Mouse (Mus musculus): ENCODE results near the gene Tmem33. TPM values are rescaled to one million over a fixed set of nuclear protein-coding genes. Genes with fewer than 3 reads are reported as not detected.

Gene Tmem33
- polyA plus RNA-seq, 1 experiment from 2014 or later: 116 TPM

GRCm38 (mm10) chr5:67303816-67304215 lies 43.5 kb downstream of the Tmem33 start:
- Histone ChIP-seq H3K4me3 (replicated peaks) (no peak overlapping the region), H3K4me1 (replicated peaks) (peaks cover 5% of the 10 kb centered on the region; the same call in 1 of the 2 replicates), H3K36me3 (no peaks in the 10 kb centered on the region), H3K27ac (no peak overlapping the region), H3K9me3 (no peaks in the 10 kb centered on the region), H3K4me2 (replicated peaks) (no peak overlapping the region), H3K9ac (no peak overlapping the region), H3K27me3 (replicated peaks) (no peaks in the 10 kb centered on the region)
- no peak for ATAC-seq
- WGBS: 73% methylated on average over 1 of the region's 1 CpGs

DNA sequence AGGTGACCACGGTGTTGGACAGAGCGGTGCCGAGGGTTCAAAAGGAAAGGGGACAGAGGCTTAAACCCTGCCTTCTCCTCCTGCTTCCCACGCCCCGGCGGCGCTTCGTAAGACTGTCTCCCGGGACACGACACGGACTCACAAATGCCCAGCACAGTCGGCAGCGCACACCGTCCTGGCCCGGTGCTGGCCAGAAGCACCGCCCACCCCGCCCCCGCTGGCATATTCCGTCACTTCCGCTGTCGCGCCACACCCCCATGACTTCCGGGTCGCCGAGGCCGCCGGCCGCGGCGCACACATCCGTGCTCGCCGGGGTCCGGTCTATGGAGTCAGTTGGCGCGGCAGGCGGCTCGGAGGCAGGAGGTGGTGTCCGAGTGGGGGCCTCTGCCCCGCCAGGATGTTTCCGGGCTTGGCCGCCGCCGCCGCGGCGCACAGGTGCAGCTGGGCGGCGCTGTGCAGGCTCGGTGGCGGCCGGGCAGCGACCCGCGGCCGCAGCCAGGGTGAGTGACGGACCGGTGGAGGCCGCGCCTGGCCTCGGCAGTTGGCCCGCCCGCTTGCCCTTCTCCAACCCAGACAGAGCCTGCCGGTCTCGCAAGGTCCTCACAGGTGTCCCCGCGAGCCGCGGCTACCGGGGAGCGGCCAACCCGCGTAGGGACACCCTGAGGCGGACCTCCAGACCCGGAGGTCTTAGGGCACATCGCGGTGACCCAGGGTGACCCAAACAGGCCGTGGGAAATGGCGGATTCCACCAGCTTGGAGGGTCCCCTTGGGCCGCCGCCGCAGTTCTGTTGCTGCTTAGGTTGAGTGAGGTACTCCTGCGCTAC lies 46.5 kb downstream of the Tmem33 start, which contains the start of gene Slc30a9:
Slc30a9 (plus strand) TSS at position 258 of the 824 bp plus-strand sequence.
- H3K9ac ChIP-seq: peak within 1 kb of the TSS; percentile 94
- peak within 1 kb of the TSS; percentile 82 for H3K27ac ChIP-seq
- no peaks in the 10 kb centered on the region for H3K9me3 ChIP-seq
- H3K4me2 ChIP-seq (replicated peaks): peak within 1 kb of the TSS; percentile 71
- no peaks in the 10 kb centered on the region for H3K27me3 ChIP-seq (replicated peaks)
- peaks cover 5% of the 10 kb centered on the region; the same call in 1 of the 2 replicates for H3K4me1 ChIP-seq (replicated peaks)
- H3K4me3 ChIP-seq (replicated peaks): peak within 1 kb of the TSS; percentile 99
- no peaks in the 10 kb centered on the region for H3K36me3 ChIP-seq
- ATAC-seq: peak; percentile 99
- under 1% methylated on average over 83 of the region's 83 CpGs for WGBS

DNA sequence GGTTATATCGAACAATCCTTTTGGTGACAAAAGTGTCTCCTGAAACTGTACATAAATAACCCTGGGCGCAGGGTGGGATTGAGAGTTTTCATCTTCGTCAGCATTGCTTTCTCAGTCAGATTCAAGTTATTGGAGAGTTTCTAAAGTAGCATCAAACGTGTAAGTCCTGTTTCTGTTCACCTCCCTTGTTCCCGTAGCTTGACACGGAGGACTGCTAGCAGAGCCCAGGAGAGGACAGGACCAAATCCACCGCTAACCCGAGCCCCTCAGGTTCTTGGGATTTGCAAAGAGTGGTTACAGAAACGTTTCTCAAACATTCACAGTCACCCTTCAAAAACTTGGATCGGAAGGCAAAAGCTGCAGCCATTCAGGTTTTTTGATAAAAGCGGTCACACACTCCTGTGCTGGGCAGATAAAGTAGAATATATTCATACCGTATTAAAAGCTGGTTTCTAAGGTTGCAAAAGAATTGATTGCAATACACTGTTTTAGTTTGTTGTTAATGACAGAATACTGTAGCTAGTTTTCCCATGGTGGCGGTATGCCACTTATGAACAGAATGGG lies 47.4 kb downstream of the Tmem33 start:
- H3K4me2 ChIP-seq (replicated peaks): peak overlapping the region; percentile 71
- peaks cover 5% of the 10 kb centered on the region; the same call in 1 of the 2 replicates for H3K4me1 ChIP-seq (replicated peaks)
- H3K4me3 ChIP-seq (replicated peaks): peak overlapping the region; percentile 99
- no peaks in the 10 kb centered on the region for H3K36me3 ChIP-seq
- no peaks in the 10 kb centered on the region for H3K9me3 ChIP-seq
- no peak overlapping the region for H3K27ac ChIP-seq
- ATAC-seq: no peak
- 27% methylated on average over 13 of the region's 13 CpGs for WGBS
- peak overlapping the region; percentile 94 for H3K9ac ChIP-seq
- no peaks in the 10 kb centered on the region for H3K27me3 ChIP-seq (replicated peaks)

- H3K4me3 ChIP-seq (replicated peaks): no peak overlapping the region
- H3K36me3 ChIP-seq: no peaks in the 10 kb centered on the region
- H3K9ac ChIP-seq: no peak overlapping the region
- H3K4me1 ChIP-seq (replicated peaks): peaks cover 5% of the 10 kb centered on the region; the same call in 1 of the 2 replicates
- H3K27me3 ChIP-seq (replicated peaks): no peaks in the 10 kb centered on the region
- no peak overlapping the region for H3K4me2 ChIP-seq (replicated peaks)
- no peak for ATAC-seq
- H3K9me3 ChIP-seq: no peaks in the 10 kb centered on the region
- WGBS: 83% methylated on average over 3 of the region's 3 CpGs
- H3K27ac ChIP-seq: no peak overlapping the region
Measured at GRCm38 (mm10) chr5:67311811-67312521, 51.6 kb downstream of the Tmem33 start.

DNA sequence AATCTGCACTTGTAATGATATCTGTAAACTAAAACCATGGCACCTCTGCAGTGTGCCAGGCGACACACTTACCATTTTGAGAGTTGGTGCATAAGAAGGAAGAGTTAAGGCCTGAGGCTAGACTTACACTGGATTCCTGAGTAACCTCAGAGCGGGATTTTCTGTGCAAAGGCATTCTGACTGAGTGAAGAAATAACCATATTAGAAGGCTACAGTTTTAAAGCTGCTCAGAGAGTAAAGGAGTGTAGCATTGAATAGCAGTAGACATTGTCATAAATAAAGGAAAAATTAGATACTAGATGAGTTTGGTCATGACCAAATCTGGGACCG lies 52.1 kb downstream of the Tmem33 start:
- H3K36me3 ChIP-seq: no peaks in the 10 kb centered on the region
- no peak overlapping the region for H3K4me2 ChIP-seq (replicated peaks)
- H3K4me1 ChIP-seq (replicated peaks): peaks cover 4% of the 10 kb centered on the region; the same call in 1 of the 2 replicates
- no peaks in the 10 kb centered on the region for H3K9me3 ChIP-seq
- H3K27ac ChIP-seq: no peak overlapping the region
- H3K9ac ChIP-seq: no peak overlapping the region
- no peak for ATAC-seq
- no peak overlapping the region for H3K4me3 ChIP-seq (replicated peaks)
- 96% methylated on average over 3 of the region's 3 CpGs for WGBS
- no peaks in the 10 kb centered on the region for H3K27me3 ChIP-seq (replicated peaks)

- no peak overlapping the region for H3K9ac ChIP-seq
- H3K4me1 ChIP-seq (replicated peaks): no peaks in the 10 kb centered on the region
- ATAC-seq: no peak
- H3K9me3 ChIP-seq: no peaks in the 10 kb centered on the region
- H3K36me3 ChIP-seq: peaks cover 4% of the 10 kb centered on the region; the same call in 1 of the 2 replicates
- H3K4me2 ChIP-seq (replicated peaks): no peak overlapping the region
- H3K27me3 ChIP-seq (replicated peaks): no peaks in the 10 kb centered on the region
- WGBS: 84% methylated on average over 17 of the region's 17 CpGs
- no peak overlapping the region for H3K27ac ChIP-seq
- H3K4me3 ChIP-seq (replicated peaks): no peak overlapping the region
Measured at GRCm38 (mm10) chr5:67321656-67322268, 61.4 kb downstream of the Tmem33 start.

DNA sequence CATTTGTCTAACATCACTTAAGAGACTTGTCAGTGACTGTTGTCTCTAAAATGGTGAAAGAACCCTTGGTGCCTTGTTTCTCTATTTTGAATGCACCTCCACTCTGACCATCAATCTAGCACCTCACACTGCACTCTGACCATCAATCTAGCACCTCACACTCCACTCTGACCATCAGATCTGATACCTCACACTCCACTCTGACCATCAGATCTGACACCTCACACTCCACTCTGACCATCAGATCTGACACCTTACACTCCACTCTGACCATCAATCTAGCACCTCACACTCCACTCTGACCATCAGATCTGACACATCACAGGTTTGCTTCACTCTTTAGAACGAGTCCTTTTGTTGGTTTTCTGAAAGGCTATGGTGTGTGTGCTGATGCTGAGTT lies 63.7 kb downstream of the Tmem33 start:
- Histone ChIP-seq H3K36me3 (no peaks in the 10 kb centered on the region), H3K27ac (no peak overlapping the region), H3K27me3 (replicated peaks) (no peaks in the 10 kb centered on the region), H3K4me1 (replicated peaks) (no peaks in the 10 kb centered on the region), H3K9ac (no peak overlapping the region), H3K4me3 (replicated peaks) (no peak overlapping the region), H3K9me3 (no peaks in the 10 kb centered on the region), H3K4me2 (replicated peaks) (no peak overlapping the region)
- 59% methylated on average over 1 of the region's 1 CpGs for WGBS
- ATAC-seq: no peak

- 89% methylated on average over 6 of the region's 6 CpGs for WGBS
- Histone ChIP-seq H3K9me3 (no peaks in the 10 kb centered on the region), H3K4me2 (replicated peaks) (no peak overlapping the region), H3K27me3 (replicated peaks) (no peaks in the 10 kb centered on the region), H3K27ac (no peak overlapping the region), H3K4me3 (replicated peaks) (no peak overlapping the region), H3K9ac (no peak overlapping the region), H3K36me3 (peaks cover 10% of the 10 kb centered on the region; the same call in 1 of the 2 replicates), H3K4me1 (replicated peaks) (no peaks in the 10 kb centered on the region)
- ATAC-seq: no peak
Measured at GRCm38 (mm10) chr5:67340811-67341210, 80.4 kb downstream of the Tmem33 start.

Other genes starting within 250 kb of the Tmem33 start
- gene Phox2b, start 161.3 kb upstream of the Tmem33 start, polyA plus RNA-seq (2015; fragmentation: Nextera tagmentation; extraction: Ambion mirVana): 24.1 and 27.7 TPM in 2 replicates
- gene Slc30a9, start 46.4 kb downstream of the Tmem33 start, polyA plus RNA-seq (2015; fragmentation: Nextera tagmentation; extraction: Ambion mirVana): 81.6 and 94.4 TPM in 2 replicates
- gene Bend4, start 167.7 kb downstream of the Tmem33 start, polyA plus RNA-seq (2015; fragmentation: Nextera tagmentation; extraction: Ambion mirVana): 3.5 and 3.7 TPM in 2 replicates